Mouse (Mus musculus) layer of hippocampus, postnatal 36 days (tissue): Measurements from ENCODE around the gene Ppp2r5b. TPM values are rescaled to one million over a fixed set of nuclear protein-coding genes. Genes with fewer than 3 reads are reported as not detected.

Experiments
- DNase-seq, 2 experiments: peaks; one replicate each; pipeline ENCODE4 v3.0.0; 2022
- total RNA-seq, 2 experiments: library from RNA; stranded (reverse); gene quantifications; 2 replicates each; pipeline ENCODE4 v1.2.3; 2021

Ppp2r5b gene
- total RNA-seq: 100 to 1,000 TPM; 135 to 137 TPM

- peak; percentile 94 to 95 for DNase-seq
Measured at GRCm38 (mm10) chr19:6235084-6236052, at the start of gene Ppp2r5b. TSS of gene Ppp2r5b (minus strand) at chr19:6235872.

- no peak for DNase-seq
Measured at GRCm38 (mm10) chr19:6285226-6285625, 49.6 kb upstream of the Ppp2r5b start.

GRCm38 (mm10) chr19:6284502-6284901, 48.8 kb upstream of the Ppp2r5b start:
- no peak for DNase-seq

GRCm38 (mm10) chr19:6283001-6283400, 47.3 kb upstream of the Ppp2r5b start:
- DNase-seq: no peak

GRCm38 (mm10) chr19:6281122-6282020, 45.7 kb upstream of the Ppp2r5b start:
- DNase-seq: no peak

GRCm38 (mm10) chr19:6280554-6280953, 44.9 kb upstream of the Ppp2r5b start:
- DNase-seq: no peak

- DNase-seq: no peak
Measured at GRCm38 (mm10) chr19:6279481-6280144, 43.9 kb upstream of the Ppp2r5b start.

GRCm38 (mm10) chr19:6278439-6279073, 42.9 kb upstream of the Ppp2r5b start:
- no peak for DNase-seq

- no peak for DNase-seq
Measured at GRCm38 (mm10) chr19:6277661-6278438, 42.2 kb upstream of the Ppp2r5b start.

GRCm38 (mm10) chr19:6276426-6277421, 41.1 kb upstream of the Ppp2r5b start, which contains the start of gene Ehd1:
TSS of gene Ehd1 (plus strand) at chr19:6276725.
- peak; percentile 94 to 97 for DNase-seq

GRCm38 (mm10) chr19:6275740-6276389, 40.2 kb upstream of the Ppp2r5b start:
- DNase-seq: no peak

- DNase-seq: no peak
Measured at GRCm38 (mm10) chr19:6273998-6274608, 38.4 kb upstream of the Ppp2r5b start.

- no peak for DNase-seq
Measured at GRCm38 (mm10) chr19:6273592-6273991, 37.9 kb upstream of the Ppp2r5b start.

GRCm38 (mm10) chr19:6272738-6273137, 37.1 kb upstream of the Ppp2r5b start:
- DNase-seq: no peak

GRCm38 (mm10) chr19:6272053-6272452, 36.4 kb upstream of the Ppp2r5b start:
- no peak for DNase-seq

- no peak for DNase-seq
Measured at GRCm38 (mm10) chr19:6271206-6271605, 35.5 kb upstream of the Ppp2r5b start.

- no peak for DNase-seq
Measured at GRCm38 (mm10) chr19:6270661-6271060, 35.0 kb upstream of the Ppp2r5b start.

GRCm38 (mm10) chr19:6269798-6270475, 34.3 kb upstream of the Ppp2r5b start:
- no peak for DNase-seq
